Comparison of ENCODE assay signal across 25 mouse cellular contexts in genomic region chr8:95441491-95442039, GRCm38 (mm10). TPM values are rescaled to one million over a fixed set of nuclear protein-coding genes. Genes with fewer than 3 reads are reported as not detected.
DNase-seq lines count a peak whose midpoint lies in the region; ATAC-seq and TF ChIP-seq lines count a peak whose summit lies in the region.
"Had no signal": no experiment of that assay in that cellular context is flagged by ENCODE, and none has a peak within 500 bp of the region (broad histone marks: within the 10 kb centered on the region; RNA-seq: fewer than 3 reads in every experiment).

No protein-coding gene starts in this region.

- no peak for TF ChIP-seq POLR2A in MEL (IDR thresholded peaks at IDR 0.05; ENCODE audit: control insufficient read depth in 1 of 2, insufficient read depth in 1 of 2, low read depth in 1 of 2, low read length in 2 of 2, poor library complexity in 1 of 2)

- no peak for TF ChIP-seq CTCF in MEL (IDR thresholded peaks at IDR 0.05 in 2 of 3, conservative IDR thresholded peaks at IDR 0.05 in 1 of 3; ENCODE audit: control insufficient read depth in 1 of 3, insufficient read depth in 1 of 3, low read depth in 2 of 3, low read length in 3 of 3, poor library complexity in 1 of 3, severe bottlenecking in 1 of 3)

- no peak overlapping the region for H3K4me3 ChIP-seq in liver, embryonic 15.5 days (replicated peaks)
- no peak overlapping the region for H3K4me3 ChIP-seq in liver, embryonic 11.5 days (ENCODE audit: low read depth, low read length)
- no peak overlapping the region for H3K4me3 ChIP-seq in MEL (ENCODE audit: control insufficient read depth in 1 of 2, insufficient read depth in 1 of 2, low read depth in 2 of 2, low read length in 2 of 2)
- no peak overlapping the region for H3K4me3 ChIP-seq in intestine, embryonic 16.5 days (ENCODE audit: low read length)
- H3K4me3 ChIP-seq: embryonic facial prominence, embryonic 15.5 days; forebrain, embryonic 10.5 days; hindbrain, embryonic 15.5 days; kidney, embryonic 15.5 days; limb, embryonic 12.5 days had no signal

- no peak for TF ChIP-seq RAD21 in MEL (IDR thresholded peaks at IDR 0.05; ENCODE audit: low read depth, low read length)

- TF ChIP-seq EP300 in MEL (IDR thresholded peaks at IDR 0.05; ENCODE audit: low read depth in 1 of 2, low read length in 2 of 2) = no peak

- H3K79me2 ChIP-seq in MEL (ENCODE audit: control insufficient read depth, insufficient read depth, low read length, poor library complexity) = no peaks in the 10 kb centered on the region

- no peak for DNase-seq in liver, embryonic 11.5 days (ENCODE audit: low spot score)
- DNase-seq in MEL (ENCODE audit: low read depth, low spot score) = peak; percentile 36
- no peak for DNase-seq in left cerebral cortex, postnatal 36 days (ENCODE audit: low spot score in 2 of 2)
- no peak for DNase-seq in spleen, adult 12 weeks (ENCODE audit: low spot score)
- no peak for DNase-seq in right cerebral cortex, postnatal 25 days
- DNase-seq: adrenal gland, postnatal 25 days; cerebellum, adult 8-10 months; cerebellum, postnatal 36 days; gastrocnemius, postnatal 14 days; heart, adult 18-20 months; kidney, postnatal 36 days; layer of hippocampus, postnatal 36 days; right cerebral cortex, postnatal 4 days; thymus, adult 2 months had no signal

- H3K4me1 ChIP-seq in liver, embryonic 15.5 days (replicated peaks) = peaks cover 47% of the 10 kb centered on the region
- H3K4me1 ChIP-seq in liver, embryonic 11.5 days (replicated peaks; ENCODE audit: control insufficient read depth, insufficient read depth, low read length) = peaks cover 11% of the 10 kb centered on the region
- H3K4me1 ChIP-seq in MEL (ENCODE audit: control insufficient read depth in 1 of 2, insufficient read depth in 2 of 2, low read length in 2 of 2) = peaks cover 26 to 39% of the 10 kb centered on the region in 2 experiments
- no peaks in the 10 kb centered on the region for H3K4me1 ChIP-seq in intestine, embryonic 16.5 days (ENCODE audit: control insufficient read depth, insufficient read depth, low read length)
- H3K4me1 ChIP-seq: embryonic facial prominence, embryonic 15.5 days; forebrain, embryonic 10.5 days; hindbrain, embryonic 15.5 days; limb, embryonic 12.5 days had no signal

- 32% methylated on average over 5 of the region's 5 CpGs for WGBS in liver, embryonic 15.5 days (ENCODE audit: insufficient replicate concordance)
- WGBS in liver, embryonic 11.5 days = 61% methylated on average over 5 of the region's 5 CpGs
- WGBS in intestine, embryonic 16.5 days = 41% methylated on average over 5 of the region's 5 CpGs

- H3K36me3 ChIP-seq in liver, embryonic 15.5 days (replicated peaks) = no peaks in the 10 kb centered on the region
- H3K36me3 ChIP-seq in liver, embryonic 11.5 days (ENCODE audit: control insufficient read depth, insufficient read depth, low read length) = no peaks in the 10 kb centered on the region
- H3K36me3 ChIP-seq in MEL (ENCODE audit: control insufficient read depth in 1 of 2, insufficient read depth in 2 of 2, low read length in 2 of 2) = peaks cover 0 to 34% of the 10 kb centered on the region in 2 experiments; a peak in 2 of 4 replicates
- no peaks in the 10 kb centered on the region for H3K36me3 ChIP-seq in intestine, embryonic 16.5 days (ENCODE audit: control insufficient read depth, insufficient read depth, low read length)
- H3K36me3 ChIP-seq: embryonic facial prominence, embryonic 15.5 days; forebrain, embryonic 10.5 days; hindbrain, embryonic 15.5 days; kidney, embryonic 15.5 days had no signal

- no peak overlapping the region for H3K9ac ChIP-seq in liver, embryonic 15.5 days
- H3K9ac ChIP-seq in liver, embryonic 11.5 days (ENCODE audit: low read depth, low read length) = no peak overlapping the region
- no peak overlapping the region for H3K9ac ChIP-seq in MEL (ENCODE audit: control insufficient read depth, low read depth, low read length, poor library complexity, severe bottlenecking)
- H3K9ac ChIP-seq in intestine, embryonic 16.5 days (ENCODE audit: low read depth, low read length) = no peak overlapping the region
- H3K9ac ChIP-seq: embryonic facial prominence, embryonic 15.5 days; hindbrain, embryonic 15.5 days; kidney, embryonic 15.5 days; limb, embryonic 12.5 days had no signal

- peak; percentile 37; the same call in 1 of the 2 replicates for ATAC-seq in liver, embryonic 15.5 days (ENCODE audit: insufficient read depth)
- ATAC-seq in liver, embryonic 11.5 days (replicated peaks; ENCODE audit: low FRiP score) = no peak; the same call in 1 of the 2 replicates
- ATAC-seq in intestine, embryonic 16.5 days = peak; percentile 64
- ATAC-seq: forebrain, embryonic 16.5 days; lung, postnatal 0 days had no signal

- intact Hi-C loops in left cerebral cortex, postnatal 36 days (cut with DNase I) = no loop called here

- H3K27me3 ChIP-seq in liver, embryonic 15.5 days = no peaks in the 10 kb centered on the region
- no peaks in the 10 kb centered on the region for H3K27me3 ChIP-seq in liver, embryonic 11.5 days (replicated peaks; ENCODE audit: control insufficient read depth, insufficient read depth, low read length)
- no peaks in the 10 kb centered on the region for H3K27me3 ChIP-seq in MEL (ENCODE audit: control insufficient read depth in 1 of 2, insufficient read depth in 2 of 2, low read length in 2 of 2)
- H3K27me3 ChIP-seq in intestine, embryonic 16.5 days (replicated peaks; ENCODE audit: control insufficient read depth, insufficient read depth, low read length) = no peaks in the 10 kb centered on the region
- H3K27me3 ChIP-seq: embryonic facial prominence, embryonic 15.5 days; hindbrain, embryonic 15.5 days; kidney, embryonic 15.5 days; limb, embryonic 12.5 days had no signal

- no peak overlapping the region for H3K27ac ChIP-seq in liver, embryonic 15.5 days (replicated peaks)
- no peak overlapping the region for H3K27ac ChIP-seq in liver, embryonic 11.5 days (ENCODE audit: low read depth, low read length)
- no peak overlapping the region for H3K27ac ChIP-seq in MEL (ENCODE audit: control insufficient read depth, low read depth, low read length)
- no peak overlapping the region for H3K27ac ChIP-seq in intestine, embryonic 16.5 days (ENCODE audit: low read length)
- H3K27ac ChIP-seq: embryonic facial prominence, embryonic 15.5 days; forebrain, embryonic 10.5 days; hindbrain, embryonic 15.5 days; kidney, embryonic 15.5 days; limb, embryonic 12.5 days; macrophage had no signal

- no peak overlapping the region for H3K4me2 ChIP-seq in liver, embryonic 15.5 days
- H3K4me2 ChIP-seq in liver, embryonic 11.5 days = no peak overlapping the region
- no peak overlapping the region for H3K4me2 ChIP-seq in intestine, embryonic 16.5 days (ENCODE audit: low read depth, low read length)
- H3K4me2 ChIP-seq: embryonic facial prominence, embryonic 15.5 days; hindbrain, embryonic 15.5 days; kidney, embryonic 15.5 days; limb, embryonic 12.5 days; midbrain, embryonic 11.5 days had no signal

- no peaks in the 10 kb centered on the region for H3K9me3 ChIP-seq in liver, embryonic 15.5 days (replicated peaks)
- no peaks in the 10 kb centered on the region for H3K9me3 ChIP-seq in liver, embryonic 11.5 days (ENCODE audit: control insufficient read depth, low read length)
- no peaks in the 10 kb centered on the region for H3K9me3 ChIP-seq in MEL (replicated peaks; ENCODE audit: insufficient read depth, low read length)
- no peaks in the 10 kb centered on the region for H3K9me3 ChIP-seq in intestine, embryonic 16.5 days (ENCODE audit: control insufficient read depth, low read length)
- H3K9me3 ChIP-seq: embryonic facial prominence, embryonic 15.5 days; forebrain, embryonic 10.5 days; hindbrain, embryonic 15.5 days; kidney, embryonic 15.5 days; limb, embryonic 12.5 days had no signal

TF ChIP-seq in MEL, 35 proteins besides CTCF, POLR2A, EP300 and RAD21:
- TF ChIP-seq SIN3A (IDR thresholded peaks at IDR 0.05; ENCODE audit: low read length) (peak; percentile 62), TCF12 (IDR thresholded peaks at IDR 0.05; ENCODE audit: low read depth, low read length) (no peak), ELF1 (IDR thresholded peaks at IDR 0.05; ENCODE audit: low read depth, low read length) (no peak), HCFC1 (IDR thresholded peaks at IDR 0.05; ENCODE audit: low read depth, low read length) (no peak), KAT2A (conservative IDR thresholded peaks at IDR 0.05; ENCODE audit: low read depth, low read length) (no peak)

RNA-seq across cellular contexts. Expression of gene Cfap20, which starts 6.9 kb away (rescaled TPM):
- 28.2 and 31.5 TPM in 2 replicates for polyA plus RNA-seq in liver, embryonic 15.5 days (2015; fragmentation: Nextera tagmentation; extraction: Ambion mirVana)
- polyA plus RNA-seq in liver, embryonic 11.5 days (2014; fragmentation: Nextera tagmentation; extraction: Ambion mirVana) = 78.7 and 82.2 TPM in 2 replicates
- 56.2 and 62.0 TPM in 2 replicates for total RNA-seq in MEL (2012; rRNA removed)
- 100 to 1,000 TPM in 1 of 2 experiments, 10 to 100 TPM in 1; 77.7 to 281 TPM for polyA plus RNA-seq in MEL (2012; ENCODE audit: insufficient read depth in 1 of 2, insufficient read length in 2 of 2, low read depth in 1 of 2, low replicate concordance in 2 of 2, missing spikeins in 1 of 2)
- 100 and 113 TPM in 2 replicates for polyA plus RNA-seq in intestine, embryonic 16.5 days (2015; fragmentation: Nextera tagmentation; extraction: Ambion mirVana)
- total RNA-seq in left cerebral cortex, postnatal 36 days (2021) = 10 to 100 TPM; 49.3 to 66.1 TPM

RNA-seq across cellular contexts. Expression of gene Csnk2a2, which starts 48.3 kb away (rescaled TPM):
- 3.9 and 4.3 TPM in 2 replicates for polyA plus RNA-seq in liver, embryonic 15.5 days (2015; fragmentation: Nextera tagmentation; extraction: Ambion mirVana)
- polyA plus RNA-seq in liver, embryonic 11.5 days (2014; fragmentation: Nextera tagmentation; extraction: Ambion mirVana) = 13.0 and 15.4 TPM in 2 replicates
- total RNA-seq in MEL (2012; rRNA removed) = 42.3 and 44.0 TPM in 2 replicates
- 100 to 1,000 TPM in 1 of 2 experiments, not detected in 1; 121 TPM for polyA plus RNA-seq in MEL (2012; ENCODE audit: insufficient read depth in 1 of 2, insufficient read length in 2 of 2, low read depth in 1 of 2, low replicate concordance in 2 of 2, missing spikeins in 1 of 2)
- polyA plus RNA-seq in intestine, embryonic 16.5 days (2015; fragmentation: Nextera tagmentation; extraction: Ambion mirVana) = 5.1 and 5.5 TPM in 2 replicates
- total RNA-seq in left cerebral cortex, postnatal 36 days (2021) = 10 to 100 TPM; 77.7 to 90.3 TPM
